Mouse (Mus musculus): ENCODE results near the gene Nek9.

Nek9 gene

DNA sequence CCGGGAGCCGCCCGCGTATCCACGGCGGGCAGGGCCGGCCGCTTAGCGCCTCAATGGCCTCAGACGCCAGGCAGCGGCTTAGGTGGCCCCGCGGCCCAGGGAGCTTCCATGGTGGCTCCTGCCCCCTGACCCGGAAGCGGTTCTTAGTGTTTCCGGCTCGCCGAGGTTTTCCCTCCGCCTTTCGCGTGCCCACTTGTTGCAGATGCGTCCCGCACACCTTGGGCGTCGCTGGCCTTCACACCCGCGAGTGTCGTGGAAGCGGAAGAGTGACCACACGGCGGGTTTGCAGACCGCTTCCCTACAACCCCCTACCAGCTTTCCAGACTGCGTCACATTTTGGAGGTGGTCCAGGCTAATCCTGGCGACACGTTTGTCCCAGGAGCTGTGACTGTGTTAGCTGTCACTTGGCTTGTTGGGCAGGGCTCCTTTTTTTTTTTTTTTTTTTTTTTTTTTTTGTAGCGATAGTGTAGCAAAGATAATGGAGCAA lies at the start of gene Nek9:
Gene Nek9 (minus strand): TSS at position 120 of the 487 bp plus-strand sequence.
- DNase-seq (ENCODE audit: low read depth): peak; percentile 63

DNA sequence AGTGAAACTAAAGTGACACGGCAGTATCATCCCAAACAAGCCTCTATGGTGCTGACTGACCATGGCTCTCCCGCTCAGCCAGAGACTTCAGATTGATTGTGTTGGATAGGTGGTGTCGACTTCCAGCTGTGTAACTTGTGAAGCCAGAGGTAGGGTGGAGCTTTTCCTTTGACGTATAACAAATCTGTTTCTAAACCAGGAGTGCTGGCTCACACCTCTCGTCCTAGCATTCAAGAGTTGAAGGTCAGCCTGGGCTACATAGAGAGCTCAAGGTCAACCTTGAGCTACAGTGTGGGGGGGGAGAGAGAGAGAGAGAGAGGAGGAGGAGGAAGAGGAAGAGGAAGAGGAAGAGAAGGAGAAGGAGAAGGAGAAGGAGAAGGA lies 46.8 kb upstream of the Nek9 start:
- DNase-seq (ENCODE audit: low read depth): no peak

DNA sequence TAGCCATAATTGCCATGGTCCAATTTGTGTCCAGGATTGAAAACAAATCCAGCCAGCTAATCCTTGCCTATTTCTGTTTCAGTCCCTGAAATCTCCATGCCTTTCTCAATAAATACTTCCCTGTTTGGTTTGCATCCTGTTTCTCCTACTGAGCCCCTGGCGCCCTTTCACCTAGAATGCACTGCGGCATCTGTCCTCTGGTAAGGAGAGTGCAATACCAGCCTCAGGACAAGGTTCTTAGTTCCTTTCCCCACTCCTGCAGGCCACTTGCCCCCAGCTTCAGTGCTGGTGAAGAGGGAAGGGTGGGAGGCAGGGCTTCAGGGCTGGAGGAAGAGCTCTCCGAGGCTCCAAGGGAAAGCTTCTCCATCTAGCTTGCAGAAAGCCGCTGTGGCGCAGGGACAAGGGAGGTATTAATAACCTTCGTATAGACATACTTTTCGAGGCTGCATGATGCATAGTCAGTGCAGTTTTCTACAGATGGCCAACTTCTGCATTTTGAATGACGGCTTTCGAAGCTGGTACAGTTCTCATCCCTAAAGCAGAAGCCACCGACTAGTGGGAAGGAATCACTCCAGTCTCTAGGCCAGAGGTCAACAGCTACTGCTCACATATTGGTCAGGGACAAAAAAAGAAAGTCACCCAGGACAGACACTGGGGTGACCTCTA lies 46.3 kb upstream of the Nek9 start:
- no peak for DNase-seq (ENCODE audit: low read depth)

DNA sequence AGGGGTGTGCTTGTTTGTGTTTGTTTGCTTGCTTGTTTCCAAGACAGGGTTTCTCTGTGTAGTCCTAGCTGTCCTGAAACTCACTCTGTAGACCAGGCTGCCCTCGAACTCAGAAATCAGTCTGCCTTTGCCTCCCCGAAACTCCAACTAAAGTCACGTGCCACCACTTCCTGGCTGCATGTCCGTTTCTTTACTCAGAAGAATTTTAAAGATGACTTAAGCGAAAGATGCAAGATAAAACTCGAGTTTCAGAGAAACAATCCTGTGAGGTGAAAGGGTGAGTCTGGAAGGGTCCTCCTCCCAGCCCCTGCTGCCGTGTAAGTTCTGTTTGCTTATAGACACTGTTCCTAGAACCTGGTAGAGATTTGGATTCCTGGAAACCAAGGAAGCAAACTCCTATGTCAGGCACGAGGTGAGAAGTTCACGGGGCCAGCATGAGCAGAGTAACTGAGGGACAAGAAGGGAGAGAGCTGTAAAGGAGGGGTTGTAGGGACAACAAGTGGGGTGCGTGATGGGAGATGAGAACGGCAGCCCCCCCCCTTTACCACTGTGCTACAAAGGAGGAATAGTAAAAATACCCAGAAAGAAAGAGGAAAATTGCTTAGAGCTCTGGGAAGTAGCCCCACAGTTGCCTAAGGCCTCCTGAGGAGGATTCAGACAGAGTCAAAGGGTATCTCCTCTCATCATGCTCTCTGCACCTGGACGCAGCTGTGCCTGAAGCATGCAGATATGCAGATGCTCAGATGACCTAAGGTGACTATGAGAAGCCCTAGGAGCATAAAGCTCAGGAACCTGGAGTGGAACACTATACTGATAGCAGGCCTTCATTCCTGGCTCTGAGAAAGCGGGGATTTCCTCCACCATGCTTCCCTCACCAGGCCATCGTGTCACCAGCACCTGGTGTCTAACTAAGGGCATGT lies 43.9 kb upstream of the Nek9 start:
- no peak for DNase-seq (ENCODE audit: low read depth)

DNA sequence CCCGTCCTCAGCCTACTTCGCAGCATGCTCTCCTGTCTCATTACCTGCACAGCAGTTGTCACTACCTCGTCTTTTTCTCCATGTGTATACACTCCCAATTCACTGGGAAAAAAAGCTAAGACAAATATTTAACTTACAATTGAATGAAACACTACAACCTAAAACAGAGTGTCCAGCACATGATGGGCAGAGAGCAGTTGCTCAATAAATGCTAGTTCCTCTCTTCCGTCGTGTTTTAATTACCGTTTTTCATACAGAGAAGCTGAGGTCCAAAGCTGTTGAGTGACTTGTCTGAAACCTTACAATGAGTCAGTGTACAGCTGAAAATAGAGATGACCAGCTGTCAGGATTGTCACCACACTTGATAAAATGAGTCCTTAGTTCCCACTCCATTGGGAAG lies 42.4 kb upstream of the Nek9 start:
- no peak for DNase-seq (ENCODE audit: low read depth)

DNA sequence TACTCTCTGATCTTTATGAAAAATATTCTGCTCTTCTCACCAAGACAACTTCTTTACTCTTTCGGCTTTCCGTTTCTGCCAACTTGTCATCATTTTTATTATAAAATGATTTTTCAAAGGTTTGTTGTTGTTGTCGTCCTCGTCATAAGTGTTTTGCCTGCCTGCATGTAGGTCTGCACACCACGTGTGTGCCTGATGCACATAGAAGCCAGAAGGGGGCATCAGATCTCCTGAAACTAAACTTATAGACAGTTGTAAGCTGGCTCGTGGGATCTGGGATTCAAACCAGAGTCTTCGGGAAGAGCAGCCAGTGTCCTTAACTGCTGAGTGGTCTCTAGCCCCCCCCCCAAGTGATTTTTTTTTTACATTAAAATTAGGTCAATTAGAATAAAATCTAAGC lies 41.8 kb upstream of the Nek9 start:
- no peak for DNase-seq (ENCODE audit: low read depth)

DNA sequence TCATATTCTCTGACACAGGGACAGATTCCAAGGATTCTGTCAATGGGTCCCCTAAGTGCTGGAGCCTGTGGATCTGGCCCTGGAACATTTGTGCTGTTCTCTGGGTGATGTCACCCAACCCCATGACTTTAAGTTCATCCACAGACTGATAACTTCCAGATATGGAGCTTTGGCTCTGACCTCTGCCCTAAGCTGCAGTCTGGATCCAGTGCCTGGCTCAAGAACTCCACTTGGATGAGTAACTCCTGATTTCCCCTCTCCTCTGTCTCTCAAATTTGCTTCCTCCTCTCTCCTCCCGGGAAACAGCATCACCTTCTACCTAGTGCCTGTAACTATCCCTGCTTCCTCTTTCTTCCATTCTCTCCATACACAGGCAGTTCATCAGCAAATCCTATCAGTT lies 41.1 kb upstream of the Nek9 start:
- no peak for DNase-seq (ENCODE audit: low read depth)

DNA sequence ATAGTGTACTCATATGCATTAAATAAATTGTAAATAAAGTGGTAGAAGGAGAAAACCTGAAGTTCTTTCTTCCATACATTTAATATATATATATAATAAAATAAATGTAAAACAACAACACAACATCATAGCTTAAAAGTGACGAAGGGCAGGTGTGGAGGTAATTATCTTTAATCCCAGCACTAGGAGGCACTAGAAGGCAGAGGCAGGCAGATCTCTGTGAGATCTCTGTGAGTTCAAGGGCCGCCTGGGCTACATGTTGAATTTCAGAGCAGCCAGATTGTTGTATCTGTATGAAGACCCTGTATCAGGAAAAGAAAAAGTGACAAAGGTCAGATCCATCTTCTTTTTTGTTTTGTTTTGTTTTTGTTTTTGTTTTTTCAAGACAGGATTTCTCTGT lies 39.1 kb upstream of the Nek9 start:
- no peak for DNase-seq (ENCODE audit: low read depth)

DNA sequence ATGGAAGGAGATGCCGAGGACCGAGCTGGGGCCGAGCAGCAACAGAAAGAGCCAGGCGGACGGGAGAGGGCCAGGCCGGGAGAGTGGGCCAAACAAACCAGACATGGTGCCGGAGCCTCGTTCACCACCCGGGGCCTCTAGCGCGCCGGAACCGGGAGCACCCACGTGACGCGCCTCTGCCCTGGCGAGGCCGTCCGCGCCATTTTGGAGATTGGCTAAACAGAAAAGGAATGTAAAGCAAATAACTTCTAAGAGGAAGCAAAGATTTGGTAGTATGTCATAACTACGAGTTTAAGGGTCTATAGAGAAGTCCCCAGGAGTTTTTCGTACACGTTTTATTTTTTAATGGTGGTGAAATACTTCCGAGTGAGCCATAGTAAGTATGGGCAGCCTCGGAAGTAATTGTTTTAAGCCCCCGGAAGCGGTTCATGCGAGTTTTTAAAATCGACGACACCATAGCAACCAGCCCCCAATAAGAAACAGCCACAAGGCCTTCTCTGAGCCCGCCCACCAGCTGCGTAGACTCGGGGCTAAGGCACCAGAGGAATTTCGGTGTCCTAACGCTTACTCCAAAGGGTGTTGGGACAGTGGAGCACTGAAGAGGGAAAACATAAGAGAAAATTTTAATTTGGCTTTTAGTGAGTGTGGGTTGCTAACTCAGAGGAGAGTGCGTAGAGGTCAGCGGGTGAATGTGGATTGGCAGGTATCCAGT lies 35.6 kb upstream of the Nek9 start, which contains the start of gene Tmed10:
Gene Tmed10 (minus strand): TSS at position 287 of the 712 bp plus-strand sequence.
- peak; percentile 88 for DNase-seq (ENCODE audit: low read depth)

DNA sequence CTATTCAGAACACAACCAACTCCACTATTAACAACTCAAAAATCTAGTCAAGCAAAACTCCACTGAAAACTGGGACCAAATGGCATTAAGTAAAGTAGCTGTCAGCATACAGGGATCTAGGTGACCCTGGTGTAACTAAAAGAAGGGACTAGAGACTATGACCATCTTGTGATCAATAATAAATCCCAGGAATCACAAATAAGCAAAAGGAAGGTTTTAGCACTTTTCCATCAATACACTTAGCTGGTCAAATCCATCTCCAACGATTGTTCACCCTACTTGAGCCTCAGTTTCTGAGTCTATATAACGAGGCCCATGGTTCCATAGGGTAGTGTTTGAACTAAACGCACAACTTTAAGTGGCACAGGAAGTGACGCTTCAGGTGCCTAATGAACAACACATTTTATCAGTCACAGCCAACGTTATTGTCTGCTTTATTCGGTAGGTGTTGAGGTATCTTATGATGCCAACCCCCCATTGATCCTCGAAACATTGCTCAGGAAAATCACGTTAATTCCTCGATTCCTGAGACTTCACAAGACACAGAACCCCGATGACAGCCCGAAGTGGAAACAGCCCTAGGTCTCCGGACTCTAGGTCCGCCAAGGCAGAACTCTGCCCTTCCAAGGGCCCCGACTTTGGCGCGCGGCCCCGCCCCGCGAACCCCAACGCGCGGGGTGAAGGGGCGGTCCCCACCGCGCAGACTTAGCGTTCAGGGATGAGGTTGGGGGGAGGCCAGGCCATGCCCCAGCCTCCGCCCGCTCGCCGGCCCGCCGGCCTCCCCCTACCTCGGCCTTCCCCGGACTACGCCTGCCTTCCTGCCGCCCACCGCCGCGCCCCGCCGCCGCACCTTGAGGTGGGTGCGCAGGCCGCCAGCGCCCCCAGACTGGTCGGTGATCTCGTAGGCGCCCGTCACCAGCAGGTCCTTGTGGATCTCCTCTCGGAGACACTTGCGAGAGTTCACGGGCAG lies 34.7 kb upstream of the Nek9 start:
- DNase-seq (ENCODE audit: low read depth): no peak

DNA sequence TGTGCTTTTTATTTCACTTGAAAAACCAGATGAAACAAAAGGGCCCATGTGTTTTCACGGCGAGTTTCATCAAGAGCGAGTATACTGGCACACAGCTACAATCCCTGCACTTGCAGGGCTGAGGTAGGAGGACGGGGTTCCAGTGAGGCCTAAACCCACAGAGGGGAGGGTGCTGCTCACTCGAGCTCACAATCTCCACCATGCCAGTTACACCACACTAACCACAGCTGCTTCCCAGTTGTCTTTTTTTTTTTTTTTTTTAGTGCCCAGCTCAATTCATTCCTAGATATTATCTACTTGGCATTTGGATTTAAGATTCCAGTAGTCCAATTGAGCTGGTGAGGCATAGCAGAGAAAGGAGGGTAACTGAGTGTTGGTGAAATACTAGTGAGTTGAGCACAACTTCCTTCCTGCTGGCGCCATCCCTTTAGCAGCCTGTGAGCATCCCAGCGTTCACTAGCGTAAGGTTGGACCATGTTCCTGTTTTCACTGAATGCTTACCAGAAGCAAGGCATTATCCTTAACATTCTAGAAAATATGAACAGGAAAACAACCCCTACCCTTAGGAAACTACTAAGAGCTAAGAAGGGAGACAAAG lies 33.0 kb upstream of the Nek9 start:
- no peak for DNase-seq (ENCODE audit: low read depth)

DNA sequence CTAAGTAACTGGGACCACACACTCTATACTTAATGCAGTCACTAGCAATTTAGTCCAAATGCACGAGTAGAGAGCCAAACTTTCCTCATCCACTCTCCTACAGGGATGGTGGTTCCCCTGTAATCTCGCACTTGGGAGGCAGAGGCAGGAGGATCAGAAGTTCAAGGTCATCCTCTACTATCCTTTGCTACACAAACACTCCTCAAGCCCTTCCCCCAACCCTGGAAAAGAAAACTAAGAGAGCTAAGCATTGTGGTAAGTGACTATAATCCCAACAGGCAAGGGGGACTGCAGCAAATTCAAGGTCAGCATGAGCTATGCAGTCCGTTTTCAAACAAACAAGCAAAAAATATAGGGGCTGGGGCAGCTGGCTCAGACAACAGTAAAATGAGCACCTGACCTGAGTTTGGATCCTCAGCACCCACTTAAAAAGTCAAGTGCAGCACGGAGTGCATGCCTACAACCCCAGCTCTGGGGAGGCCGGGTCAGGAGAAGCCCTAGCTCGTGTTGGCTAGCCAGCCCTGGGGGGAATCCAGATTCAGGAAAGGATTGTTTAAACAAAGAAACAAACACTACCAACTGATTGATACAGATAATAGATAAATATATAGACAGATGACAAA lies 29.4 kb upstream of the Nek9 start:
- DNase-seq (ENCODE audit: low read depth): no peak

DNA sequence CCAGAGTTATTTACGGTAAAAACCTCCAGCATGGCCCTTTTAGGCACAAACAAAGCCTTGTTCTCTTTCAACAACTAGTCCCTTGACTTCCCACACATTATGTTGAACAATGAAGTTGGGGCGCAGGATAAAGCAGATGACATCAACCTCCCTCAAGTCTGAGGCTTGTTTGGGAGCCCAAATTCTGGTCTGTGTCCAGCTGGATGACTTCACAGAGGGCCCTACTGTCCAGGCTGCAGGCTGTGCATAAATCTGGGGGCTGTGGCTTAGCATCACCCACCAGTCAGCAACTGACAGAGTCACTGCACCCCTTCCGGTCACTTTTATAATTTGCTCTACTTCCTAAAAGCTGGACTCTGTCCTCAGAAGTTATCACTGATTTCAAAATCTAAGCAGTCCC lies 27.1 kb upstream of the Nek9 start:
- DNase-seq (ENCODE audit: low read depth): peak; percentile 36

DNA sequence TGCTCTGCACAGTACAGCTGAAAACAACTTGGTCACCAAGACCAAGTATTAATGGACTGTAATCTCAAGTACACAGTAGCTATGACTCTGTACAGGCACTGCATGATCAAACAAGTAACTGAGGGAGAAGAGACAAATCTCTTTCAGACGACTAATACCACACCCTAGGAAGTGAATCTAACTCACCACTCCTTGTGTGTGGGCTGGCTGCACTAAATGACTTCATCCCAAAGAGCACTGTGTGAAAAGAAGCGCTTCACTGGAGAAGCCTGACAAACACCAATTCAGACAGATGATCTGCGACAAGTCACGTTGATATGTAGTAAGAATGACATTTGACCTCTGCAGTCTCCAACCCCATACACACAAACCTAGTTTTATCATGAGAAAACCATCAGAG lies 23.3 kb upstream of the Nek9 start:
- no peak for DNase-seq (ENCODE audit: low read depth)

DNA sequence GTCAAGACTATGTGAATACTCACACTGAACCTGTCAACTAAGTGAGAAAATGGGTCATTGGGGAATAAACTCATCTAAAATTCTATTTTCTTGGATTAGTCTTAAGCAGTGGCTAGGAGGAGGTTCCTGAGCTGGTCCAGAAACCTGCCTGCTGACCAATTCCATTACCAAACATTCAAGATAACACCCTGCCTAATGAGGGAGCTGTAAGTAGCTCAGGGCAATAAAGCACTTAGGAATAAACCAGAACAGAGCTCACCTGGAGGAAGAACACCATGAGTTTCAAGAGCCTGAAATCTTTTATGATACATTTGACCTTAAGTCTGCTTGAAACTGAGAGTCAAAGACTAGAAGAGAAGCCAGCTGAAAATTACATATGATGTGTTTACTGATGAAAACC lies 22.4 kb upstream of the Nek9 start:
- DNase-seq (ENCODE audit: low read depth): no peak

DNA sequence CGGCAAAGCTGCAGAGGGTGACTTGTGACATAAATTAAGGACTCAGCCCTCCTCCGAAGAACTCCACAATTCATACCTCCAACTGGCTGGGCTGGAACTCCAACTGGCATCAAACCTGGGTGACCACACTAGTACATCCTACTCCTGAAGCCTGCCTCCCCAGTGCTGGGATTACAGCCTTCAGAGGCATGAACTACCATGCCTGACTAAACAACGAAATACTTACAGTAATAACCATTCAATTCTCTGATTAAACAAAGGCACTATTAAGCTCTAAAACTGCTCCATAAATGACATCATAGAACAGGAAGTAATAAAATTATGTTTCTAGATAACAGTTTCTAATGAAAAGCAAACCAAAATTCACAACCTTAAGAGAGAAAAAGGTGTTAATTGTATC lies 22.0 kb upstream of the Nek9 start:
- no peak for DNase-seq (ENCODE audit: low read depth)

DNA sequence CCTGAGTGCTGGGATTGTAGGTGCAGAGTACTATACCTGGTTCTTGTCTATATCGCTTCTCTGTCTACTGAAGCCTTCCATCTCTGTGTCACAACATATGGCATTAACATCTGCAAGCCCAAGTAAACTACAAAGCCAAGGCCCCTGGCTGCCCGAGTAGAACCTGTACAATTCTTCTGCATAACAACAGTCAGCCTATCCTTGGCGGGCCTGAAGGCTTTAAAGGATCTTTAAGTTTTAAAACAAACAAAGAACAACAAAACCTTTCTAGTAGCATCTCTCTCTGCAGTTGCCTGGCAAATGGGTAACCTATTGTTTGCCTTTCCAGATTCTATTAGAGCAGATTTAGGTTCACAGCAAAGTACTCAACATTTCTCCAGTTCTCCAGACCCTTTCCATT lies 14.9 kb upstream of the Nek9 start:
- DNase-seq (ENCODE audit: low read depth): no peak

DNA sequence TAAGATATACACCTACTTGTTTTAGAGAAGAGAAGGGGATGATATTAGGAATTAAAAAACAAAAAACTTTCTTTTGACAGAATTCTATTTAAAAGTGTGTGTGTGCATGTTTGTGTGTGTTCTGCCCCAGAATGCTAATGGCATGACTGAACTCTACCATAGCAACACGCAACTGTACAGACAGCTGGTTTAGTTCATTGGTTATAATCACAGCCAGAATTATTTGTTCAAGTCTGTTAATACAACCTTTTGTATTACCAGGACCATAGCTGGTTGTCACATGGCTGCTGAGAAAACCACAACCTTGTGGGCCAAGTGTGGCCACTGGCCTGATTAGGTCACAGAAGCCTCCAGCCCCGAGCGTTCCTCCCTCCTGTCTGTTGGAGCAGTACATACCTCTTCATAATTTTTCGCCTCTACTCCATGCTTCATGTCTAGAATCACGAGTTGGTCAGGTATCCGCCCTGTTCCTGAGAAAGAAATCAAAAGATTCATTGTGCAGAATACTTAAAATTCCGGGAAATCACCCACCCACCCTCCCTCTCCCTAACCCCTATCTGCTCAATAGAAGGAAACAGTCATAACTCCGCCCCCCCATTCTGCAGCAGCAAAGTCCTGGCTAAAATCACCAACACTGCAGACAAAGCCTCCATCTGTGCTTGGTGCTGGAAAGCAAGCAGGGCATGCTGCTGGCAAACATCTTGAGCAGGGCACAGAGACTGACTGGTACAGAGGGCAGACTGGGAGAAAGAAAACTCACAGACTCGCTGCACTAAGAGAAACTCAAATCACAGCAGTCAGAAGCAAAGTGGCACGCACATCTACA lies 11.5 kb upstream of the Nek9 start:
- DNase-seq (ENCODE audit: low read depth): peak; percentile 94

DNA sequence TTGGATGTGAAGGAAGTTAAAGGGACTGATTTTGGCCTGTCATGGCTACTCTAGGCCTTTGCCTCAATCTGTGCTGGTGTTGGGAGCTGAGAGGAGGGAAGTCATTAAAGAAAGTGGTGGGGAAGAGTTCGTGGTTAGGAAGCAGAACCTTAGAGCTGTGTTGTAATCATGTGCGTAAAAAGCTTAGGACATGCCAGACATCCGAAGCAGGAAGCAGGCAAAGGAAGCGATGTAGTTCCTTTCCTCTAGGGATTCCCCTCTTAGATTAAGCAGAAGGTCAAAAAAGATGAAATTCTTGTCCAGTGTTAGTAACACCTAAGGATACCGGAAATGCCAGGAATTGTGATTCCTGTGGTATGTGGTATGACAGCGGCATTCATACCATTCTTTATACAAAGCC lies 9.2 kb upstream of the Nek9 start:
- DNase-seq (ENCODE audit: low read depth): no peak

DNA sequence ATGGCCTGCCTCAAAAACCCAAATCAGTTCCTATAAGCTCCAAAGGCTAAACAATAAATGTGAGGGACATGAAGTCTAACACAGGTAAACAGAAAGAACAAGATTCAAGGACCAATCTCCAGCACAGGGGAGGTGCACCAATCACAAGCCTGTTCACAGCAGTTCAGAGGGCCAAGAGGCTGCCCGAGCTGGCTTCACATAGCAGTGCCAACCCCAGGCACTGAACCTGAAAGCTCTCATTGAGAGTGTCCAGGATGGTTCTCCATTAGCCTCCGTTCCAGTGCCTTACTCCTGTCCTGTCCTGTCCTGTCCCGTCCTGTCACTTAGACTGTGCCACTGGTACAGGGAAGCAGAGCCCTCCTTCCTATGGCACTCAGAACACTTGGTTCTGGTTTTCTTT lies 8.0 kb upstream of the Nek9 start:
- DNase-seq (ENCODE audit: low read depth): no peak

Data from fibroblast of lung, adult 2 months (primary cell).